Mouse (Mus musculus) cerebellum, adult 9-10 months (tissue): ENCODE measurements around the gene Fnip2.

Source experiments
- DNase-seq: peaks from one replicate; pipeline ENCODE4 v3.0.0; 2022

Fnip2 gene

GRCm38 (mm10) chr3:79410629-79410995 lies 157.0 kb downstream of the Fnip2 start:
- DNase-seq: no peak

- DNase-seq: no peak
Observed at GRCm38 (mm10) chr3:79409927-79410628, 157.5 kb downstream of the Fnip2 start.

- DNase-seq: no peak
Observed at GRCm38 (mm10) chr3:79408546-79408945, 159.1 kb downstream of the Fnip2 start.
